Mouse (Mus musculus) WW6 (cell line): Measurements from ENCODE around the gene Baz1a.

Source experiments
- DNase-seq: peaks from one replicate; pipeline ENCODE4 v3.0.0-alpha.2; 2013; ENCODE audit warnings: low read depth, low spot score

Gene Baz1a

GRCm38 (mm10) chr12:54859531-54859930, 154.6 kb downstream of the Baz1a start:
- no peak for DNase-seq

GRCm38 (mm10) chr12:54850551-54850950, 163.6 kb downstream of the Baz1a start:
- no peak for DNase-seq

- no peak for DNase-seq
These were observed 169.7 kb downstream of the Baz1a start for GRCm38 (mm10) chr12:54844415-54844814.
